Mouse (Mus musculus): ENCODE results near the gene 1700017D01Rik.

The 1700017D01Rik gene

DNA sequence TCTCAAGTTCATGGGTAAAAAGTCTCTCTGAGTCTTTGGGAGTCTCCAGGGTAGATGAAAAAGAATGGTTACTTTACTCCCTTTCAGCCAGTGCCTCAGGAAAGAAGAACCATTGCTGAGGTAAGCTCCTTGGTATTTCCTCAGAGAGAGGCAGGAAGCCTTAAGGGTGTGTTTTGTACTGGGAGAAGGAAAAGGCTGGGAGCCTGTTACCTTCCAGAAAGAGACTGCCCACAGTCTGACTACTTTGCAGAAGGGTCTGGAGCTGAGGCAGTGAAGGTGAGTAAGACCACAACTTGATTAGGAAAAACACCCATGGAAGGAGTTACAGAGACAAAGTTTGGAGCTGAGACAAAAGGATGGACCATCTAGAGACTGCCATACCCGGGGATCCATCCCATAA lies 82.2 kb downstream of the 1700017D01Rik start:
- no peak for DNase-seq (ENCODE audit: low read depth, low spot score)

DNA sequence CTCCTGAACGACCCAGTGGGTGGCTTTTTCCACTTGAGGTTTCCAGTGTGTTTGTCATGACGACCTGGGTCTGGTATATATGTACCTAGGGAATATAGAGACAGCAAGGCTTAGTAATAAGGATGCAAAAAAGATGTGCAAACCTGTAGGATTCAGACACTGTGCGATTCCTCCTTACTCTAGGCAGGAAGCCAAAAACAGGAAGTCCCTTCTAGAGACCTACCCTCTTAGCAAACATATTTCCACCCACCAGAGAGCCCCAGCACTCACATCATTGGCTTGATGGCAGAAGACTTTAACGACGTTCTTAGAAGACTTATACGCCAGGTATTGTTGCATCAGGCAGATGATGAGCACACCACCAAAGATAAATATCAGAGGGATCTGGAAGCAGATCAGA lies 82.7 kb downstream of the 1700017D01Rik start:
- DNase-seq (ENCODE audit: low read depth, low spot score): no peak

Data from embryo, embryonic 11.5 days (tissue).